Mouse (Mus musculus) cerebellum, adult 2 months (tissue): ENCODE measurements around the gene Rpusd3.

Experiments used
- CTCF ChIP-seq: fragments of 200-500 bp; IDR thresholded peaks from 2 replicates; pipeline ENCODE4 v1.5.1; 2011; ENCODE audit warnings: low read depth, mild to moderate bottlenecking, control low read depth, low read length, moderate library complexity, borderline replicate concordance; ENCODE audit not compliant: insufficient read depth
- POLR2A ChIP-seq: fragments of 200-500 bp; IDR thresholded peaks from 2 replicates; pipeline ENCODE4 v1.6.1; 2011; ENCODE audit warnings: low read length, control low read depth, borderline replicate concordance; ENCODE audit not compliant: insufficient read depth

DNA sequence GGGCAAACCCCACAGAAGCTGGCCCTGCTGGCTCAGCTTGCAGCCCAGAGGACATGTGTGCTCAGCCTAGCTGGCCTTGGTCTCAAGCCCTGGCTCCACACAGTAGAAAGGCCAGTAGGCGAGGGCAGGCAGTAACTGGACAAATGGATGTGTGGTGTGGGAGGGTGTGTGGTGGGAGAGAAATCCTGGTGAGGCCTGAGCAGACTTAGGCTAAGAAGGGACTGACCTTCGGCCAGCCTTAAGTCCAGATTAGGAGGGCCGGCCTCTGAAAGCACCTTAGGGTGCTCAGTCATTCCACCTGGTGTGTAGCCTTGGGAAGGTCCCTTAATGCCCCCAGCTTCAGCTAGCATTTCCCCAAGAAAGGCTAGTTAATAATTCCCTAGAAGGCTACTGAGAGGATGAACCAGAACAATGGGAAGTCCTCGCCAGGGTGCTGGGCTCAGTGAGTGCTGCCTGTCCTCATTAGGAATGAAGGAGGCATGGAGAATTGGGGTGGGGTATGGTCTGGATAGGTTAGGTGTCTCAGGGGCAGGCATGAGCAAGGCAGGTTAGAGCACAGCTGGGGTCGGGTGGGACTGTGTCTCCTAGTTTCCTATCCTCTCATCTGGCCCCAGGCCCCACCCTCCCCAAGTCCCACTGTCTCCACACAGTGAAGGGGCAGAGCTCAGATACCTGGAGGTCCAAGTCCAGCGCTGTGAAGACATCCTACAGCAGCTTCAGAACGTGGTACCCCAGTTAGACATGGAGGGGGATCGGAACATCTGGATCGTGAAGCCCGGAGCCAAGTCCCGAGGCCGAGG lies 14.3 kb downstream of the Rpusd3 start:
- TF ChIP-seq POLR2A: no peak
- no peak for TF ChIP-seq CTCF
